Mouse (Mus musculus) thymus, adult 18-20 months (tissue): ENCODE measurements around the gene Dglucy.
A peak's percentile ranks its signal among the peaks of the same experiment; 100 is the strongest.
"Not testable (repeated sequence)": the region's sequence is repeated elsewhere in the genome, so short reads cannot be mapped to it uniquely, and the experiment has no call there.

ENCODE experiments used
- DNase-seq, 2 experiments: peaks; one replicate each; pipeline ENCODE4 v3.0.0; 2022; ENCODE audit warnings: mixed read lengths in 2 of 2

Dglucy gene

GRCm38 (mm10) chr12:100781428-100782120 lies 2.7 kb downstream of the Dglucy start:
- DNase-seq = peak in 1 of 2 experiments; percentile 1

- DNase-seq = no peak
Measured at GRCm38 (mm10) chr12:100784152-100784551, 5.3 kb downstream of the Dglucy start.

- DNase-seq = no peak
Measured at GRCm38 (mm10) chr12:100785344-100785743, 6.5 kb downstream of the Dglucy start.

GRCm38 (mm10) chr12:100789981-100790550 lies 11.2 kb downstream of the Dglucy start:
- no peak for DNase-seq

- DNase-seq = no peak
Measured at GRCm38 (mm10) chr12:100791425-100791824, 12.6 kb downstream of the Dglucy start.

- no peak for DNase-seq
Measured at GRCm38 (mm10) chr12:100794450-100795230, 15.8 kb downstream of the Dglucy start.

- no peak for DNase-seq
Measured at GRCm38 (mm10) chr12:100795390-100796036, 16.7 kb downstream of the Dglucy start.

- DNase-seq = not testable (repeated sequence)
Measured at GRCm38 (mm10) chr12:100803391-100803790, 24.5 kb downstream of the Dglucy start.

- DNase-seq = no peak
Measured at GRCm38 (mm10) chr12:100807280-100807679, 28.4 kb downstream of the Dglucy start.

GRCm38 (mm10) chr12:100808609-100809280 lies 29.9 kb downstream of the Dglucy start:
- DNase-seq = no peak

GRCm38 (mm10) chr12:100810542-100810941 lies 31.7 kb downstream of the Dglucy start:
- no peak for DNase-seq

GRCm38 (mm10) chr12:100813901-100814300 lies 35.0 kb downstream of the Dglucy start:
- DNase-seq = no peak

- no peak for DNase-seq
Measured at GRCm38 (mm10) chr12:100814671-100815070, 35.8 kb downstream of the Dglucy start.

GRCm38 (mm10) chr12:100816906-100817305 lies 38.0 kb downstream of the Dglucy start:
- no peak for DNase-seq

GRCm38 (mm10) chr12:100819965-100820364 lies 41.1 kb downstream of the Dglucy start:
- no peak for DNase-seq

GRCm38 (mm10) chr12:100831021-100831420 lies 52.2 kb downstream of the Dglucy start:
- DNase-seq = no peak

GRCm38 (mm10) chr12:100831629-100832325 lies 52.9 kb downstream of the Dglucy start:
- no peak for DNase-seq

GRCm38 (mm10) chr12:100837208-100837607 lies 58.4 kb downstream of the Dglucy start:
- DNase-seq = no peak

GRCm38 (mm10) chr12:100839079-100839600 lies 60.3 kb downstream of the Dglucy start:
- DNase-seq = no peak

GRCm38 (mm10) chr12:100839926-100840325 lies 61.1 kb downstream of the Dglucy start:
- no peak for DNase-seq

GRCm38 (mm10) chr12:100841211-100841792 lies 62.4 kb downstream of the Dglucy start:
- peak; percentile 28 to 44 for DNase-seq
